Mouse (Mus musculus) frontal cortex, postnatal 10 days (tissue): ENCODE results near the gene Sel1l3.

Experiments used
- DNase-seq, 2 experiments: peaks; one replicate each; pipeline ENCODE4 v3.0.0; 2022; ENCODE audit warnings: low spot score in 2 of 2, mixed read lengths in 1 of 2

Gene Sel1l3

GRCm38 (mm10) chr5:53213711-53214352, at the start of gene Sel1l3:
TSS of gene Sel1l3 (minus strand) at chr5:53213927.
- DNase-seq: peak in 1 of 2 experiments; percentile 36

GRCm38 (mm10) chr5:53261999-53262398, 48.3 kb upstream of the Sel1l3 start:
- DNase-seq: no peak

GRCm38 (mm10) chr5:53259894-53260293, 46.2 kb upstream of the Sel1l3 start:
- DNase-seq: no peak

DNA sequence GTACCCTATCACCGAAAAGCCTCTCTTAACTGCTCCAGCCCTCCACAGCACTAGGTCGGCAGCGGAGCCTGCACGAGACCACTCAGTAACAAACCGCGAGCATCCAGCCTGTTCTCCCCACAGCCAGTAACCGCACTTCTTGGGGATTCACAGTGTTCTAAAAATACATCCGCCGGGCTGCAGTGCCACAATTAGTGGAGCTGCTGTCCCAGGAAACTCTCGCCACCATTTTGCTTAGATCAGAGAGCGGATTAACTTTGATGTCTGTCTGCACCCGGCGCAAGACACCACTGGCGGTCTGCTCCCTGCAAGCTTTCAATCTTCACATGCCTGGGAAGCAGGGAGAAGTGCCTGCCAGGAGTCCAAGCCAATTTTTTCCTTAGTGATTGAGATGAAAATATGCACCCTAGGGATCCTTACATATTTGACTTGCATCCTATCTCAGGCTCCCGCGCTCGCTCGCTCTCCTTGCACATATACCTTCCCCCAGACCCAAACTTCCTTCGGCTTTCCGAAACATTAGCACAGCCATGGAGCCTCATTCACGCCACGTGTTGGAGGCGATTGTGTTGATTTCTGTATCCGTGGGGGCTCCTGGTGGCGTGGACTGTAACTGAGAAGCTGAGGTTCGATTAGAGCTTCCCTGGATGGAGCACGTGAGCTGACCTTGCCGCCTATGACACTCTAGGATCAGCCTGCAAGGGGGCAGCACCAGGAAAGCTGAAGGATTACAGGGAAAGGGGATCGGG, 44.5 kb upstream of the Sel1l3 start:
- DNase-seq: peak in 1 of 2 experiments; percentile 33

DNA sequence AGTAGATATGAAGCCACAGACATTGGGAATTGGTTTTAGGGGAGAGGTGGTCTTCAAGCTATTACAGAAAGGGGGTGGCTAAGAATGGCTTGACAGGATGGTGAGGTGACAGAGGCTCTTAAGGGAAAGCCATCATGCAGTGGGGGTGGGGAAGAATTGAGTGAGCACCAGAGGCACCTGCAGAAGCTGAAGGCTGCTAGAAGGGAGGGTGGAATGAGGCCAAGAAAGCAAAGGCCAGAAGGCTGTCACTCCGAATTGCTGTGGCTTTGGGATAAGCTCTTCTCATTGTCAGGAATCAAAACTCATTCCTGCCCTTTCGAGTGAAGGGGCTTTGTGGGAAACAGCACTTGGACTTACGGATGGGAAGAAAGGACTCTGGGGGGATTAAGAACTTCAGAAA, 41.1 kb upstream of the Sel1l3 start:
- DNase-seq: no peak

DNA sequence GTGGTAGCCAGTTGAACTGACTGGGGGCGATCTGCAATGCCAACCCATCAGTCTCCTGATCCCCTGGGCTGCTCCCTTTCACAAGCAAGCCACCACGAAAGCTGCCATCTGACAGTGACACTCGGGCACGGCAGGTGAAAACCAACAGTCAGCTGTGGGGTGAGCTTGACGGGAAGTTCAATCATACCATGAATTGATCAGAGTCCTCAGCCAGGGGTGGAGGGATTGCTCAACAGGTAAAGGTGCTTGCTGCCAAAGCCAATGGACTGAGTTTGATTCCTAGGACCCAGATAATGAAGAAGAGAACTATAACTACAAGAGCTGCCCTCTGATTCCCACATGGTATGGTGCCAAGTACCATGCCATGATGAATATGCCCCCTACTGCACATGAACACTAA, 40.4 kb upstream of the Sel1l3 start:
- no peak for DNase-seq

DNA sequence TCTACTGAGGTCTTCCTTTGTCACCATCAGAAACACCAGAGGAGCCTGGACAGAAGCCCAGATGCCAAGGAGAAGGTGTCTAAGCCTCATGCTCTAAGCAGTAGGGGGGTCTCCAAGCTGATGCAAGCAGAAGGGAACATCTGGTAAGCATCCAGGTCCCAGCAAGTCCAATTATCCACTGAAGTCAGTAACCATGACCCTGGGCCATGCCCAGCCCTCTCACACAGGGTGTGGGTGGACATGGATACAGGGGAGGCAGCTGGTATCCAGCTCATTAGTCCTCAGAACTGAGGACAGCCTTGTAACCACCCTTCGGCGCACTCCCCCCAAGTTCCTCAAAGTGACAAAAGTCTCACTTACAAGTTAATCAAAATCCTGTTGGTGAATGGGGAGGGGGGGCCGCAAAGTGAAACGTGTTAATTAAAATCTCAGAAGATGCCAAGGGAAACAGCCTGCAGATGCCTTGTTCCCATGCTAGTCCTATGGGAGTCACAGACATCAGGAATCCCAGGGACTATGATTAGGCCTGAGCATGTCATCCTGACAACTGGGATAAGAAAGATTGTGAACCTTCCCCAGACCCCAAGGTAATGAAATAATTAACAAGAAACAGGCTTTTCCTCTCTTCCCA, 35.8 kb upstream of the Sel1l3 start:
- DNase-seq: no peak

- no peak for DNase-seq
Measured at GRCm38 (mm10) chr5:53248499-53248898, 34.8 kb upstream of the Sel1l3 start.

DNA sequence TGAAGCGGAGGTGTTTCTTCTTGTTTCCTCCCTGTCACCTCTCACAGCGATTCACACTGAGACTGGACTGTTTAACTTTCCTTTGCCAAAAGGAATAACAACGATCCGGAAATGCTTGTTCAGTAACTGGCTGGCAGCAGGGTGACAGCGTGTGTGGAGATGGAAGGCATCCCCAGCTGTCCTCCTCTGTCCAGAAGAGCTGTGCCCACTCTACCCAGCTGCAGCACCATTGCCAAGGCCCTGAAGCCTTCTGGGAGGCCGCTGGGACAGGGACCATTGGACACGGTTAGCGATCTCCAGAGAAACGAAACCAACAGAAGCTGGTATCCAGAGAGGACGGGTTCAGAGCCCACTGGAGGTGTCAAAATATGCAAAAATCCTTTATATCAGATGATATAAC, 30.2 kb upstream of the Sel1l3 start:
- DNase-seq: no peak

- DNase-seq: no peak
Measured at GRCm38 (mm10) chr5:53242865-53243499, 29.3 kb upstream of the Sel1l3 start.

- no peak for DNase-seq
Measured at GRCm38 (mm10) chr5:53241963-53242362, 28.2 kb upstream of the Sel1l3 start.

- DNase-seq: no peak
Measured at GRCm38 (mm10) chr5:53241109-53241508, 27.4 kb upstream of the Sel1l3 start.

GRCm38 (mm10) chr5:53239831-53240440, 26.2 kb upstream of the Sel1l3 start:
- no peak for DNase-seq

DNA sequence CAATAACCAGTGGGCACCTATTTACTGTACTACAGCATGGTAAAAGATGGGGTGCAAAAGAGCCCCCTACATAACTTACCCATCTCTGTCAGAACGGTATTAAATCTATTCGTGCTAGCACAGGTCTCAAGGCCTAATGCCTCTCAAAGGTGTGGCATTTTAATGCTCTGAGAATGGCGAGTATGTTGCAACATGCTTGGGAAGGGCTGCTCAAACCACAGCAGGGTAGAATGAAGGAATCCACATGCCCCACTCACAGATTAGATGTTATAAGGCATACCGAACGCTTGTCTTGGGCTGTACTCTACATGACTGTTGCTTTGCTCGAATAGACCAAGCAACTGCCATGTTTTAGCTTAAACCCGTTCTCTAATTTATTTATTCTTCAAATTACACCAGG, 25.5 kb upstream of the Sel1l3 start:
- no peak for DNase-seq

DNA sequence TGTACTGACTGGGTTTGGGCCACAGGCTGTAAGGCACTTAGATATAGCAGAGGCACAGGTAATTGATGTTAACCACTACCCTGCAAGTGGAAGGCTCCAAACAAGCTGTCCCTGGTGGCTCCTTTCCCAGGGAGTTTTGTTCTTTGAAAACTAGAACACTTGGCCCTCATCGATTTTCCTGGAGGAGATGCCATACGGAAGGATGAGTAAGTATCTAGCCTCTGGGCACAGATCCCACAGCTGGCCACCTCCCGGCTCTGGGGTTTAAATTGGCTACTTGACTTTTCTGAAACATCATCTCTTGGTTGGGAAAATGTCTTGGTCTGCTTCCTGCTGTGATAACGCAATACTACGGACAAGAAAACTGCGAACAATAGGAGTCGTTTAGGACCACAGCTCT, 25.0 kb upstream of the Sel1l3 start:
- DNase-seq: no peak

DNA sequence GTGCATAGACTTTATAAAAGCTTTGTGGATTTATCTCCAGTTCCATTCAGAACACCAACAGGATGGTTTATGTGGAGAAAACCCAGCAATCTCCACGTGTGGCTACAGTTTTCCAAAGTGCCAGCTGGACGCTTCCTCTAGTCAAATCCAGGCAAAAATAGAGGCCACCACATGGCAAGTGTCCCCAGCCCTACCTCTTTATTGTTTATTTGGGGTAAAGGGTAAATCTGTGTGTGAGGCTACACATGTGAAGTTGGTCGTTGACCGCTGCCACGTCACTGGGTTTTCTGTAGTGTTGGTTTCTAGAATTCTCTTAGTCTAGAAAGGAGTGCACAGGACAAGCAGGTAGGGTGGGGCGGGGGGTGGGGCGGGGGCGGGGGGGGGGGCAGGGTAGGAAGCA, 23.0 kb upstream of the Sel1l3 start:
- DNase-seq: no peak

DNA sequence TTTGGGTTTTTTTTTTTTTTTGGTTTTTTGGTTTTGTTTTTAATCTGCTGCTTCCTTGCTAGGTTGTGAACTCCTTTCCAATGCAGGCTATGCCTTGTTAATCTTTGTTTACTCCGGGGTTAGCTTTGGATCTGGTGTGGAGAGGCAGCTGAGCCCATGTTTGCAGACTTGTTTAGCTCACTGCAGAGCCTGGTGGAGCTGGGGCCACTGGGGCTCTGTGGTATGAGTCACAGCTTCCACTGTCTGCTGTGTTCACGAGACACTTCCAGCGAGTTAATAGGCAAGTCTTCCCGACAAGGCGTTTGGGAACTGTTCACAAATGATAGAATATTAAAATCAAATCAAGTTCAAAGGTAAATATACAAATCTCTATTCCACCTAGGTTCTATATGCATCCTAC, 22.4 kb upstream of the Sel1l3 start:
- DNase-seq: no peak

GRCm38 (mm10) chr5:53235551-53235950, 21.8 kb upstream of the Sel1l3 start:
- no peak for DNase-seq

DNA sequence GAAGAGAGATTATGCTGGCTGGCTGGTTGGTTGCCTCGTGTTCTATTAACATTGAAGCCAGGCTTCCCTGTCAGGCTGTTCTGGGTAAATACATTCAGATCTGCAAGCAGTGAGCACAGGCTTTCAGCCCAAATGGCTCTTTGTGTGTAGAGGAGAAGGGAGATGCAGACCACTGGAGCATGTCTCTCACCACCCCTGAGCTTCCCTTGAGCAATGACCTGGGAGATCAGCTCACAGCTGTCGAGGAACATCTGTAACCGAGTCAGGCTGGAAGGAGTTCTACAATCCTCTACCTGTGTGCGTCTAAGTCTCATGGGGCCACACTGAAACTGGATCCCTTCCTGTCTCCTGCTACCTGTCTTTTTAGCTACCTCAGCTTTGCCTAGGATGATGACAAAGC, 16.8 kb upstream of the Sel1l3 start:
- no peak for DNase-seq

DNA sequence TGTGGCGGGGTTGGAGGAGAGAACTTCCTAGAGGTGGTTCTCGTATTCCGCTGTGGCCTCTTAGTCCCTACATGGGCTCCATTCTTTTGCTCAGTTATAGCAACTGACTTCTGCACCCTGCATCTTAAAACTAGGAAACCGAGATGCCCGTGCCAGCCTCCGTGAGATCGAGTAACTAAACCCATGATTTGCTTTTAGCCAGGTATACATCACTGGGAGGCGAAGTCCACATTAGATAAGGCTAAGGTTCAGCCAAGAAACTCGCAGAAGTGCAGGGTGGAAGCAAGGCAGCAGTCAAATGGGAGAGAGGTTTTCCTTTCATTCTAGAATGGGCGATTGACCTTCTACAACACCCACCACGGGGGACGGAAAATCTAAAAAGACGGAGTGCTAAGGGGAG, 11.7 kb upstream of the Sel1l3 start:
- DNase-seq: no peak

- DNase-seq: no peak
Measured at GRCm38 (mm10) chr5:53214801-53215200, 1.1 kb upstream of the Sel1l3 start.

DNA sequence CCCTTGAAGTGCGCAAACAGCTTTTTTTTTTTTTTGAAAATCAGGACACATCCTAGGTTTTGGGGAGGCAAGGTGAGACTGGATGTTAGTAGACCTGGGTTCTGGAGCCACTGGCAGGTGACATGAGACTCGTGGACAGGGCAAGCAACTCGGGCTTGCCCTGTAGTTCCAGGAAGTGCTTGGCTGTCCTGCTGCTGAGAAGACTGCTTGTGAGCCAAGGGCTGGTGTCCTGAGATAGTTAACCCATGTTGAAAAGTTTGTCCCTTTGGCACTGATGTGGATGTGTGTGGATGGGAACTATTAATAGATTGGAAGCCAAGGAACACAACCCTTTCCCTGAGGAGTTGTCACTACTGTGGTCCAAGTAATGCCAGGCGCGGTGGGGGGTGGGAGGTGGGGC, 635 bp upstream of the Sel1l3 start:
- no peak for DNase-seq
